Mouse (Mus musculus) stomach, adult 2 months (tissue): ENCODE measurements around the gene Enpp3. TPM values are rescaled to one million over a fixed set of nuclear protein-coding genes. Genes with fewer than 3 reads are reported as not detected.

Experiments
- polyA plus RNA-seq: library from polyadenylated mRNA; depleted of rRNA; stranded (reverse); fragments of >200 nt; gene quantifications from 2 replicates; pipeline ENCODE4 v1.2.3, GENCODE M21; 2012; rRNA removed

The Enpp3 gene
- polyA plus RNA-seq: 0.30 and 0.91 TPM in 2 replicates

GRCm38 (mm10) chr10:24842676-24843075, at the start of gene Enpp3:
TSS of gene Enpp3 (minus strand) at chr10:24842823.

DNA sequence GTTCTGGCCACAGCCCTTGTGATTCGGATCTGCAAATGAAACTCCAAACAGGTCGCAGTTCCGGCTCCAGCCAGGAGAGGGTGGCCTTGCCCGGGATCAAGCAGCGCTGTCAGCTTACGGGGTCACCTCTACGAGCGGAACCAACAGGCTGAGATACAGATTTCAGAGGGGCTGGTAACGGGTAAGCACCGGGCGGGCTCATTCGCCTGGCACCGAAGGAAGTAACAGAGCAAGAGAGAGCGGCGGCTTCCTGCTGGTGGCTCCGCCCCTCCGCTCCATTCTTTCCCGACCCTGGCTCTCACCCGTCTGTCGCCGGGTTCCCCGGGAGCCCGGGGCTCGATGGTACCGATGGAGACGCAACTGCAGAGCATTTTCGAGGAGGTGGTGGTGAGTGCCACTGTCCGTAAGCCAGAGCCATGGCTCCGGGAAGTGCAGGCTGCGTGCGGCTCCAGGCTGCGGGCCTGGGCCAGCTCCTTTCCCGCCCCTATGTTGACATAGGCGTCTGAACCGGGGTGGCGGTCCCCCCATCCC, 27.2 kb upstream of the Enpp3 start, which contains the start of gene Med23:
Med23 (plus strand) TSS at position 227 of the 531 bp plus-strand sequence.

Other genes with a start within 250 kb of the Enpp3 start
- 41.0 and 74.8 TPM in 2 replicates for gene Ccn2, start 247.4 kb downstream of the Enpp3 start, polyA plus RNA-seq
- gene Enpp1, start 130.7 kb downstream of the Enpp3 start, polyA plus RNA-seq: 1.1 and 1.2 TPM in 2 replicates
- gene Med23, start 27.2 kb upstream of the Enpp3 start, polyA plus RNA-seq: 4.4 and 5.5 TPM in 2 replicates
- 1.00 and 1.1 TPM in 2 replicates for gene Arg1, start 84.7 kb upstream of the Enpp3 start, polyA plus RNA-seq